Mouse (Mus musculus) erythroblast, embryonic 14.5 days (primary cell): ENCODE data around the gene Nectin2.

Source experiments
- GATA1 ChIP-seq: IDR thresholded peaks from 2 replicates; pipeline ENCODE4 v1.6.1; 2012; ENCODE audit warnings: low read length, inconsistent platforms, mixed read lengths
- TAL1 ChIP-seq: IDR thresholded peaks from 3 replicates; pipeline ENCODE4 v1.6.1; 2012; ENCODE audit warnings: low read length, inconsistent platforms, mixed read lengths

- TF ChIP-seq GATA1: no peak
- no peak for TF ChIP-seq TAL1
Observed at GRCm38 (mm10) chr7:19667434-19667833, 82.8 kb downstream of the Nectin2 start.
